Mouse (Mus musculus): ENCODE data around the gene Cep78. TPM values are rescaled to one million over a fixed set of nuclear protein-coding genes. Genes with fewer than 3 reads are reported as not detected.

Gene Cep78
- polyA plus RNA-seq, 1 experiment from 2014 or later, result 24.1 TPM

DNA sequence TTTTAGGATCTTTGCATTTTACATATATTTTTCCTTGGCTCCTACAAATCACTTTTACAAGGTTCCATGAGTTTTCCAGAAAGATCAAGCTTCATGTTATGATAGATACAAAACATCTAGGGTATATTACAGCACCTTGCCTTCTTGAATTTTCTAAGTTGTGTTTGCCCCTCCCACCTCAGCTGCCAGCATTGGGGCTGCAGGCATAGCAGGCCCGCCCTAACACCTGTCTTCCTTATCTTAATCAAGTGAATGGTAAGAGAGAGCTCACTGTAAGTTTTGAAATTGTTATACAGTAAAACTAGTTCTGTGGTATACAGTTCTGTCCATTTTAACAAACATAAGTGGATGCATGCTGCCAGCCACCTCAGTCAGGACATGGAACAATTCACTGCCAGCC is 35.9 kb downstream of the Cep78 start:
- Histone ChIP-seq H3K27me3 (replicated peaks; ENCODE audit: control insufficient read depth, insufficient read depth, low read length) (no peaks in the 10 kb centered on the region), H3K9me3 (ENCODE audit: control insufficient read depth, low read length) (peaks cover 4% of the 10 kb centered on the region; the same call in 1 of the 2 replicates), H3K4me2 (ENCODE audit: low read length) (no peak overlapping the region), H3K27ac (ENCODE audit: low read depth, low read length) (no peak overlapping the region), H3K4me3 (ENCODE audit: low read length) (no peak overlapping the region), H3K9ac (ENCODE audit: low read depth, low read length) (no peak overlapping the region), H3K4me1 (ENCODE audit: control insufficient read depth, insufficient read depth, low read depth, low read length) (no peaks in the 10 kb centered on the region), H3K36me3 (ENCODE audit: control insufficient read depth, insufficient read depth, low read length) (no peaks in the 10 kb centered on the region)
- ATAC-seq, result no peak
- WGBS, result 87% methylated on average over 1 of the region's 1 CpGs

DNA sequence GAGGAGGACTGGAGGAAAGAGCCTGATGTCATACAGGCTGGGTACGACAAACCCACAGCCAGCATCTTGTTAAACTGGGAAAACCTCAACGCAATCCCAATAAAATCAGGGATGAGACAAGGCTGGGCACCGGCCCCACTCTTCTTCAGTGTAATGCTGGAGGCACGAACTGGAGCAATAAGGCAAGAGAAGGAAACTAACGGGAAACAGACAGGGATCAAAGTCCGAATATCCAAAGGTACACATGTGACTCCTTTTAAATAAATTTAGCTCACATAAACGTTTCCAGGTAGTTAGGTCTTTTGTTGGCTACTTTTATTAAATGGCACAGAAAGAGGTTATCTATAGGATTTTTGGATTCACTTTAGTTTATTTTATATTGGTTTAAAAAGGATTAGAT is 36.4 kb downstream of the Cep78 start:
- H3K4me1 ChIP-seq (ENCODE audit: control insufficient read depth, insufficient read depth, low read depth, low read length), result no peaks in the 10 kb centered on the region
- no peak overlapping the region for H3K4me2 ChIP-seq (ENCODE audit: low read length)
- peaks cover 4% of the 10 kb centered on the region; the same call in 1 of the 2 replicates for H3K9me3 ChIP-seq (ENCODE audit: control insufficient read depth, low read length)
- 92% methylated on average over 7 of the region's 7 CpGs for WGBS
- H3K36me3 ChIP-seq (ENCODE audit: control insufficient read depth, insufficient read depth, low read length), result no peaks in the 10 kb centered on the region
- no peak for ATAC-seq
- no peak overlapping the region for H3K9ac ChIP-seq (ENCODE audit: low read depth, low read length)
- H3K27ac ChIP-seq (ENCODE audit: low read depth, low read length), result no peak overlapping the region
- H3K4me3 ChIP-seq (ENCODE audit: low read length), result no peak overlapping the region
- H3K27me3 ChIP-seq (replicated peaks; ENCODE audit: control insufficient read depth, insufficient read depth, low read length), result no peaks in the 10 kb centered on the region

DNA sequence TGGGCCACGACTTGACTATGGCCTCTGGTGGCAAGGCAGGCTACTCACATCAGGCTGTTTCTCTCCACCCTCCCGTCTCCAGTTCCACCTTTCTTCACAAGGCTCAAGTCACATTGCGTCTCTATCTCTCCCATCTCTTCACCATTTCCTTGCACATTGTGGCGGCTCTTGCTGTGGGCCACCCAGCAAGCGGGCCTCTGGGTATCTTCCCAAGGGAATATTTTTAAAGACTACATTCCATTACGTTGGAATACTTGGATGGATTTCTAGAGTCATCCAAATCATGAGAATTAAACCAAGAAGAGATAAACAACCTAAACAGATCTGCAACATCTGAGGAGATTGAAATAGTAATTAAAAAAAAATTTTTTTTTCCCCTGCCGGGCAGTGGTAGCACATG is 37.6 kb downstream of the Cep78 start, which contains the start of gene Psat1:
TSS of gene Psat1 (minus strand) at position 101 of the 400 bp plus-strand sequence.
- Histone ChIP-seq H3K27ac (ENCODE audit: low read depth, low read length) (no peak within 1 kb of the TSS), H3K4me1 (ENCODE audit: control insufficient read depth, insufficient read depth, low read depth, low read length) (no peaks in the 10 kb centered on the region), H3K27me3 (replicated peaks; ENCODE audit: control insufficient read depth, insufficient read depth, low read length) (no peaks in the 10 kb centered on the region), H3K9ac (ENCODE audit: low read depth, low read length) (no peak within 1 kb of the TSS), H3K36me3 (ENCODE audit: control insufficient read depth, insufficient read depth, low read length) (no peaks in the 10 kb centered on the region), H3K4me3 (ENCODE audit: low read length) (no peak within 1 kb of the TSS), H3K9me3 (ENCODE audit: control insufficient read depth, low read length) (peaks cover 4% of the 10 kb centered on the region; the same call in 1 of the 2 replicates), H3K4me2 (ENCODE audit: low read length) (no peak within 1 kb of the TSS)
- ATAC-seq, result no peak
- WGBS, result 88% methylated on average over 7 of the region's 7 CpGs

DNA sequence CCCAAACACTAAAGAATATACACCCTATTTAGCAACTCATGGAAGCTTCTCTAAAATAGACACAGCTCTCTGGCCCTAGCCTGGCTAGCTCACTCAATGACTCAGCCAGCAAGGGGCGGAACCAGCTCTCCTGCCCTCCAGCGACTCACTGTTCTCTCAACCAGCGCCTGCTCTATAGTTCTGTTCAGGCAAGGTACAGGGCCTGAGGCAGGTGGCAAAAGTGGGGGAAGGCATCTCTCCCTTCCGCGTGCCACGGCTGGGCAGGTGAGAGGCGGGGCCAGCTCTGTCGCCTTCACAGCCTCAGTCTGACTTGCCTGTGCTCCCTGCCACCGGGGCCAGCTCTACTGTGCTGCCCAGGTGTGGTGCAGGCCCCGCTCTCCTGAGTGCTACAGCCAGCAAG is 38.1 kb downstream of the Cep78 start:
- Histone ChIP-seq H3K9ac (ENCODE audit: low read depth, low read length) (no peak overlapping the region), H3K36me3 (ENCODE audit: control insufficient read depth, insufficient read depth, low read length) (no peaks in the 10 kb centered on the region), H3K4me2 (ENCODE audit: low read length) (no peak overlapping the region), H3K4me1 (ENCODE audit: control insufficient read depth, insufficient read depth, low read depth, low read length) (no peaks in the 10 kb centered on the region), H3K9me3 (ENCODE audit: control insufficient read depth, low read length) (peaks cover 4% of the 10 kb centered on the region; the same call in 1 of the 2 replicates), H3K27ac (ENCODE audit: low read depth, low read length) (no peak overlapping the region), H3K4me3 (ENCODE audit: low read length) (no peak overlapping the region), H3K27me3 (replicated peaks; ENCODE audit: control insufficient read depth, insufficient read depth, low read length) (no peaks in the 10 kb centered on the region)
- 71% methylated on average over 10 of the region's 10 CpGs for WGBS
- ATAC-seq, result 0 out of 2 replicates have a peak, but pooled peaks have one; percentile 27

DNA sequence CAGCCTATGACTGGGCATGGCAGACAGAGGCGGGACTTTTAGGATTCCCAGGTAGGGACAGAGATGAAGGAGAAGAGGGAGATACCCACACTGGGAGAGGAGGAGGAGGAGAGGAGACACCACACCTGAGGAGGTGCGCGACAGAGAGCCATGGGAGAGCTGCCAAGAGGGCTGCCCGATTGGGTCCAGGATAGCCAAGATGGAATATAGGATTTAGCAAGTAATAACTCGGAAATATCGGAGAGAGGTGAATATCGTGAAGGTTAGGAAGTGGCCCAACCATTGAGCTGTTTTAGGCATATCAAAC is 41.7 kb downstream of the Cep78 start:
- no peaks in the 10 kb centered on the region; the same call in 1 of the 2 replicates for H3K9me3 ChIP-seq (ENCODE audit: control insufficient read depth, low read length)
- no peak overlapping the region for H3K4me3 ChIP-seq (ENCODE audit: low read length)
- no peak for ATAC-seq
- no peak overlapping the region for H3K27ac ChIP-seq (ENCODE audit: low read depth, low read length)
- H3K4me2 ChIP-seq (ENCODE audit: low read length), result no peak overlapping the region
- no peaks in the 10 kb centered on the region for H3K36me3 ChIP-seq (ENCODE audit: control insufficient read depth, insufficient read depth, low read length)
- no peaks in the 10 kb centered on the region for H3K27me3 ChIP-seq (replicated peaks; ENCODE audit: control insufficient read depth, insufficient read depth, low read length)
- H3K4me1 ChIP-seq (ENCODE audit: control insufficient read depth, insufficient read depth, low read depth, low read length), result no peaks in the 10 kb centered on the region
- WGBS, result 69% methylated on average over 7 of the region's 7 CpGs
- H3K9ac ChIP-seq (ENCODE audit: low read depth, low read length), result no peak overlapping the region

DNA sequence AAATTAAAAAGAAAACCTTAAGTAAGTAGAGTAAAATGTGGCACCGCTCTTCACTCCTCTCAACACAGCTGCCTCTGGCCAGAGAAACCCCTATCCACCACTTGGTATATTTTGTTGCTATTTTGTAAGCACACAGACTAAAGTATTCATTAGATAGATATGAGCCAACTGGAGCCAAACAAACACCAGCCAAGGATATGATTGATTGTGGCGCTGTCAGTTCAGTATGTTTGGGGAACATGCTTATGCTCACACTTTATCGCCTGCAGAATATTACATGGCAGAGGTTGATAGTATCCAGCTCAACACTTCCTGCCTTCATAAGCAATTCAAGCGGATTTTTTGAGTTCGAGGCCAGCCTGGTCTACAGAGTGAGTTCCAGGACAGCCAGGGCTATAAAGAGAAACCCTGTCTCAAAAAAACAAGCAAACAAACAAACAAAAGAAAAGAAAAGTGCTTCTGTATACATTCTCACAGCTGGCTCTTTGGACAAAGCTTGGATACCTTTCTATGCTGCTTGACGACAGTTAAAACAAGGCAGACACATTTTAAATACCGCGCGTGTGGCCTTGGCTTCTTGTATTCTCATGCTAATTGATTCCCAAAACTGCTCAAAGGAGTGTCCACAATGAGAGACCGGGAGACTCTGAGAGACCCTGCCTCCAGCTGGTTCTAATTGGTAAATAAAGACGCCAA is 42.2 kb downstream of the Cep78 start:
- no peaks in the 10 kb centered on the region; the same call in 1 of the 2 replicates for H3K9me3 ChIP-seq (ENCODE audit: control insufficient read depth, low read length)
- no peak overlapping the region for H3K27ac ChIP-seq (ENCODE audit: low read depth, low read length)
- no peaks in the 10 kb centered on the region for H3K36me3 ChIP-seq (ENCODE audit: control insufficient read depth, insufficient read depth, low read length)
- no peak for ATAC-seq
- H3K4me2 ChIP-seq (ENCODE audit: low read length), result no peak overlapping the region
- H3K4me1 ChIP-seq (ENCODE audit: control insufficient read depth, insufficient read depth, low read depth, low read length), result no peaks in the 10 kb centered on the region
- no peak overlapping the region for H3K4me3 ChIP-seq (ENCODE audit: low read length)
- WGBS, result 41% methylated on average over 11 of the region's 11 CpGs
- H3K9ac ChIP-seq (ENCODE audit: low read depth, low read length), result no peak overlapping the region
- H3K27me3 ChIP-seq (replicated peaks; ENCODE audit: control insufficient read depth, insufficient read depth, low read length), result no peaks in the 10 kb centered on the region

DNA sequence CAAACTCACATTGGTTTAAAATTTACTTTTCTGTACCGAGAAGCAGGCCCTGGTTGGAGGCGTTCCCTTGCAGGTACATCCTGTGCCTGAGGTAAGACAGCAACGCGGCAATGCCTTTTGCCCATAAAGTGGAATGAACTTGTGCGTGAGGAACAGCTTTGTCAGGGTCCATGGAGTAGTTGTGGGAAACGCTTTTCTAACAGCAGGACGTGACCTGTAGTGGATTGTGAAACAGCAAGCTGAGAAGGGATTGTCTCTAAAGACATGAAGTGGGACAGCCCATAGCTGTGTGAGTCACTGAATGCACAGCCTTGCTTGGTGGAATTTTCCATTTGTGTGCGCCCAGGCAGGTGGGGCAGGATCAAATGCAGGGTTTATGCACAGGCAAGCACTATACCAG is 43.4 kb downstream of the Cep78 start:
- no peak for ATAC-seq
- Histone ChIP-seq H3K27me3 (replicated peaks; ENCODE audit: control insufficient read depth, insufficient read depth, low read length) (no peaks in the 10 kb centered on the region), H3K9ac (ENCODE audit: low read depth, low read length) (no peak overlapping the region), H3K36me3 (ENCODE audit: control insufficient read depth, insufficient read depth, low read length) (no peaks in the 10 kb centered on the region), H3K4me3 (ENCODE audit: low read length) (no peak overlapping the region), H3K4me2 (ENCODE audit: low read length) (no peak overlapping the region), H3K27ac (ENCODE audit: low read depth, low read length) (no peak overlapping the region), H3K9me3 (ENCODE audit: control insufficient read depth, low read length) (no peaks in the 10 kb centered on the region; the same call in 1 of the 2 replicates), H3K4me1 (ENCODE audit: control insufficient read depth, insufficient read depth, low read depth, low read length) (no peaks in the 10 kb centered on the region)
- WGBS, result 86% methylated on average over 8 of the region's 8 CpGs

DNA sequence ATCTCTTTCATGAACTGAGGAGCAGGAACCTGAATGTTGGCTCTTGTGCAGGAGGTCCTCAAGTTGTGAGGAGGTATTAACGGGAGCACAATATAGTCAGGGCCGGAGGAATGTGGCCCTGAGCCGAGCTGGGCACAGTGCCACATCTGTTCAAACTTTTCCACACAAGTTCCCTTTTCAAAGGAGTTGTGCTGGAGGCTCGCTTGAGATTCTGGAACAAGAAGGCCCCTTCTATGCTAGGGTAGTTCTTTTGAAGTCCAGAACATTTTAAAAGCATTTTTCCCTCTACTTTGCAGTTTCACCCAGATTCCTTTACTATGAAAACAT is 59.1 kb downstream of the Cep78 start:
- Histone ChIP-seq H3K4me1 (ENCODE audit: control insufficient read depth, insufficient read depth, low read depth, low read length) (peaks cover 13% of the 10 kb centered on the region), H3K36me3 (ENCODE audit: control insufficient read depth, insufficient read depth, low read length) (no peaks in the 10 kb centered on the region), H3K9ac (ENCODE audit: low read depth, low read length) (no peak overlapping the region; the same call in 1 of the 2 replicates), H3K9me3 (ENCODE audit: control insufficient read depth, low read length) (no peaks in the 10 kb centered on the region), H3K4me2 (ENCODE audit: low read length) (peak overlapping the region; percentile 99), H3K27ac (ENCODE audit: low read depth, low read length) (peak overlapping the region; percentile 82), H3K27me3 (replicated peaks; ENCODE audit: control insufficient read depth, insufficient read depth, low read length) (no peaks in the 10 kb centered on the region), H3K4me3 (ENCODE audit: low read length) (peak overlapping the region; percentile 77)
- ATAC-seq, result peak; percentile 41
- 6% methylated on average over 4 of the region's 4 CpGs for WGBS

DNA sequence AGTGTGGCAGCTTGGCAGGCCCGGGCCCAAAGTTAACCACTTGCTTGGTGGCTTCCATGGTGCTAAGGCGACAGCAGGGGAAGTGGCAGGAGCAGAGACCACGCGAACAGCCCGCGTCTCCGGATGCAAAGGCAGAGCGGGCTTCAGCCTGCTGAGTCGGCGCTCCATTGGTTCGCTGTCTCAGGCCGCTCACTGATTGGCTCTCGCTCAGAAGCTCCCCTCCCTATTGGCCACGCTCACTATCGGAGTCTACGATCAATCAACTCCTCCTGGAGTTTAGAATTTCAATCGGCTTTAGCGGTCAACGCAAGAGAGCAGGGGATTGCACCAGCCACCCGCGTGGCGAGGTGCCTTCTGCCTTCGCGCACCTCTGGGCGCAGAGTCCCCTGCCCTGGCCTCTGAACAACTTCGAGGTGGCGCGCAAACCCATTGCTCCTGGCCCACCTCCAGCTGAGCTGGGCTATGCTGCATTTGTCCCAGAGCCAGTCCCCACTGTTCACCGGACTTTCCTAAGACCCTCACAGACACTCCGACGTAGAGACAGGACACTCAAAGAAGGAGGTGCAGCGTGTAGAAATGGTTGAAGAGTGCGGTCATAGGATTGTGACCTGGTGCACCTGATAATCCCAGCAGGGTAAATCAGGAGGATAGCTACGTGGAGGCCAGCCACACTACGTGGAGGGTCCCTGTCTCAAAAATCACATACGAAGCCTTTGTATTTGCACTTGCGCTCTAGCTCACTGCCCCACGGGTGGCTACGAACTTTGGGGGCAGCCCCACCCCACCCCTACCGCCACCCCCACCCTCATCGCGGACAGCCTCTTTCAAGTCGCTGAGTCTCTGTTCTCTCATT is 59.7 kb downstream of the Cep78 start:
- Histone ChIP-seq H3K27ac (ENCODE audit: low read depth, low read length) (peak overlapping the region; percentile 86), H3K9ac (ENCODE audit: low read depth, low read length) (peak overlapping the region; percentile 76), H3K4me1 (ENCODE audit: control insufficient read depth, insufficient read depth, low read depth, low read length) (peaks cover 13% of the 10 kb centered on the region), H3K27me3 (replicated peaks; ENCODE audit: control insufficient read depth, insufficient read depth, low read length) (no peaks in the 10 kb centered on the region), H3K36me3 (ENCODE audit: control insufficient read depth, insufficient read depth, low read length) (no peaks in the 10 kb centered on the region), H3K4me3 (ENCODE audit: low read length) (peak overlapping the region; percentile 77), H3K4me2 (ENCODE audit: low read length) (peak overlapping the region; percentile 99), H3K9me3 (ENCODE audit: control insufficient read depth, low read length) (no peaks in the 10 kb centered on the region)
- under 1% methylated on average over 43 of the region's 43 CpGs for WGBS
- peak; percentile 99 for ATAC-seq

Data from hindbrain, embryonic 16.5 days (tissue).